Mouse (Mus musculus): ENCODE data around the gene Nodal. TPM values are rescaled to one million over a fixed set of nuclear protein-coding genes. Genes with fewer than 3 reads are reported as not detected.
"Not testable (repeated sequence)": the region's sequence is repeated elsewhere in the genome, so short reads cannot be mapped to it uniquely, and the experiment has no call there.

Nodal gene
- polyA plus RNA-seq, 1 experiment from 2014 or later = not detected

DNA sequence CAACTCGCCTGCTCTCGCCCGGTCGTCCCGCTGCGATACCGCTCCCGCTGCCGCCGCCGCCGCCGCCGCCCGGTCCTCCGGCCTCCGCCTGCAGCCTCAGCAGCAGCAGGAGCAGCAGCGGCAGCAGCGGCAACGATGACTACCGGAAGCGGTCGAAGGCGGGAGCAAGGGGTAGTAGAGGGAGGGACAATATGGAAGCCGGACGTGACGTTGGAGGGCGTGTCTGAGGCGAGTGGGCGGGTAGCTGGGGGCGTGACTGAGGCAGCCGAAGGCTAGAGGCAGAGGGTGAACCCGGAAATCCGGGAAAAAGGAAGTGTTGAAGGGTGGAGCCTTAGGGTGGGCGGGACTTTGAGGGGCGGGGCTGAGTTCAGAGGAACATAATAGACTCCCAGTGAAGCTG lies 34.9 kb downstream of the Nodal start, which contains the start of gene Eif4ebp2:
Eif4ebp2 (minus strand) TSS at position 17 of the 400 bp plus-strand sequence.
- peak within 1 kb of the TSS; percentile 94 for H3K9ac ChIP-seq
- H3K4me3 ChIP-seq = peak within 1 kb of the TSS; percentile 96
- H3K4me1 ChIP-seq (replicated peaks) = peaks cover 35% of the 10 kb centered on the region
- peaks cover 12% of the 10 kb centered on the region for H3K36me3 ChIP-seq
- no peaks in the 10 kb centered on the region for H3K27me3 ChIP-seq (replicated peaks)
- peak within 1 kb of the TSS; percentile 77 for H3K27ac ChIP-seq (ENCODE audit: poor library complexity, severe bottlenecking)
- peaks cover 4% of the 10 kb centered on the region; the same call in 1 of the 2 replicates for H3K9me3 ChIP-seq (replicated peaks)
- peak within 1 kb of the TSS; percentile 88 for H3K4me2 ChIP-seq
- ATAC-seq (ENCODE audit: insufficient number of reproducible peaks, low FRiP score) = peak; percentile 98
- 0% methylated on average over 32 of the region's 36 CpGs for WGBS

DNA sequence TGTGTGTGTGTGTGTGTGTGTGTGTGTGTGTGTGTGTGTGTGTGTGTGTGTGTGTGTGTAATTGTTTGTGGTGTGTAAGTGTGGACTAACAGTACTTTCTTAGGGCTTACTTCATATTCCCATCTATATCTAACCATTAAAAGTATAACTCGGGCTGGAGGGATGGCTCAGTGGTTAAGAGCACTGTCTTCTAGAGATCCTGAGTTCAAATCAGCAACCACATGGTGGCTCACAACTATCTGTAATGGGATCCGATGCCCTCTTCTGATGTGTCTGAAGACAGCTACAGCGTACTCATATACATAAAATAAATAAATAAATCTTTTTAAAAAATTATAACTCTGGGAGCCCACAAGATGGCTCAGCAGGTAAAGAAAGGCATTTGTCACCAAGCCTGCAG lies 35.4 kb downstream of the Nodal start:
- Histone ChIP-seq H3K4me1 (replicated peaks) (peaks cover 30% of the 10 kb centered on the region), H3K4me2 (peak overlapping the region; percentile 88), H3K4me3 (peak overlapping the region; percentile 96)
- H3K36me3 ChIP-seq; ATAC-seq (ENCODE audit: insufficient number of reproducible peaks, low FRiP score); H3K27ac ChIP-seq (ENCODE audit: poor library complexity, severe bottlenecking); H3K9ac ChIP-seq; H3K9me3 ChIP-seq (replicated peaks); H3K27me3 ChIP-seq (replicated peaks): not testable (repeated sequence)
- WGBS = 66% methylated on average over 3 of the region's 3 CpGs

DNA sequence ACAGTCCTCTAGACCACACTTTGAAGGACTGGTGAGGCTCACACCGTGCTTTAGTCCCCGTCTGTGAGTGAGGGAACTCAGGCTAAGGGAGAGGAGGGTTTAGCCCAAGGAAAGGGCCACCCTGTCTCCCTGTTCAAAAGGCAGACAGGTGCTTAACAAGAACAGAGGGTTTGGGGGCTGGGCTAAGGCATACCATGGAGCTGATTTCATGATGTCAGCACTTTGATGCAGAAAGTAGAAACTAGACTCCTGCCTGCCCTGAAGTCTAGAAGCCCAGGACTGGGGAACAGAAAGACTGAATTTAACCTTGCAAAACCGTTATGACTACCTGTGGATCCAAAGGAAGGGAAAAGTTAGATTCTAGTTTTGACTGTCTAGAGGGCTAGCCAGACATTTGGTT lies 39.4 kb downstream of the Nodal start:
- Histone ChIP-seq H3K36me3 (no peaks in the 10 kb centered on the region), H3K4me2 (no peak overlapping the region), H3K4me1 (replicated peaks) (no peaks in the 10 kb centered on the region), H3K9me3 (replicated peaks) (peaks cover 4% of the 10 kb centered on the region; the same call in 1 of the 2 replicates), H3K4me3 (no peak overlapping the region), H3K9ac (no peak overlapping the region), H3K27ac (ENCODE audit: poor library complexity, severe bottlenecking) (no peak overlapping the region), H3K27me3 (replicated peaks) (no peaks in the 10 kb centered on the region)
- ATAC-seq (ENCODE audit: insufficient number of reproducible peaks, low FRiP score) = no peak
- 49% methylated on average over 3 of the region's 3 CpGs for WGBS

DNA sequence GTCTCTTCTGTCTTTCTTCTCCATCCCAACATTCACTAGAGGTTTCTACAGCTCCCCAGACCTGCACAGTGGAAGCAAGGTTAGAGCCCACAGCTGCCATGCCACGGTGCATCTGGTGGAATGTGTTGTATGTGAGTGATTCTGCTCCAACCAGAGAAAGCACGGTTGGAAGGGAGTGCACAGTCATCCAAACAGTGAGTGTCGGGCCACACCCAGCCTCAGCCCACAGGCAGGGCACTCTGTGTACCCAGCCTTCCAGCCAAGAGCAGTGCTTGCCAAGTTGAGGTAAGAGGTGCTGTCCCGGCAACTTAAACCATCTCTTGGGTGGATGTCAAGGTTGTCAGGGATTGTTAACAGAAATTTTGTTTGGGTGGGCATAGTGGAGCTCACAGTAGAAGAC lies 47.2 kb downstream of the Nodal start:
- Histone ChIP-seq H3K9ac (no peak overlapping the region), H3K27me3 (replicated peaks) (no peaks in the 10 kb centered on the region), H3K36me3 (no peaks in the 10 kb centered on the region), H3K27ac (ENCODE audit: poor library complexity, severe bottlenecking) (no peak overlapping the region), H3K9me3 (replicated peaks) (no peaks in the 10 kb centered on the region), H3K4me3 (no peak overlapping the region), H3K4me1 (replicated peaks) (no peaks in the 10 kb centered on the region), H3K4me2 (no peak overlapping the region)
- ATAC-seq (ENCODE audit: insufficient number of reproducible peaks, low FRiP score) = peak; percentile 78
- 79% methylated on average over 4 of the region's 4 CpGs for WGBS

DNA sequence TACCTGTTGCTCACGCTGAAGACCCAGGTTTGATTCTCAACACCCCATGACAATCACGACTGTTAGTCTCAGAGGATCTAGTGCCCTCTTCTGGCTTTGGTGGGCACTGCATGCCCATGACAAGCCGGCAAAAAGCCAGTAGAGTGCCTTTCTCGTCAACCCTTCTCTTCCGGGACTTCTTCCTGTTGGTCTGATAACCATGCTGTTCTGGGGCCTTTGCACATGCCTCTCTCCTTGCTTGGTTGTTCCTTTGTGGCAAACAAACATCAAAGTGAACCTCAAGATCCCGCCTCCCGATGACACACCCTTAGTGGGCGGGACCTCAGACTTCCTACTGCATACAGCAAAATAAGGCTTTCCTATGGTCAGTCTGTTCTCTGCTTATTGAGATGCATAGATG lies 48.5 kb downstream of the Nodal start:
- no peak for ATAC-seq (ENCODE audit: insufficient number of reproducible peaks, low FRiP score)
- Histone ChIP-seq H3K27me3 (replicated peaks) (no peaks in the 10 kb centered on the region), H3K9me3 (replicated peaks) (no peaks in the 10 kb centered on the region), H3K9ac (no peak overlapping the region), H3K4me1 (replicated peaks) (no peaks in the 10 kb centered on the region), H3K4me3 (no peak overlapping the region), H3K36me3 (no peaks in the 10 kb centered on the region), H3K27ac (ENCODE audit: poor library complexity, severe bottlenecking) (no peak overlapping the region), H3K4me2 (no peak overlapping the region)
- 57% methylated on average over 8 of the region's 8 CpGs for WGBS

DNA sequence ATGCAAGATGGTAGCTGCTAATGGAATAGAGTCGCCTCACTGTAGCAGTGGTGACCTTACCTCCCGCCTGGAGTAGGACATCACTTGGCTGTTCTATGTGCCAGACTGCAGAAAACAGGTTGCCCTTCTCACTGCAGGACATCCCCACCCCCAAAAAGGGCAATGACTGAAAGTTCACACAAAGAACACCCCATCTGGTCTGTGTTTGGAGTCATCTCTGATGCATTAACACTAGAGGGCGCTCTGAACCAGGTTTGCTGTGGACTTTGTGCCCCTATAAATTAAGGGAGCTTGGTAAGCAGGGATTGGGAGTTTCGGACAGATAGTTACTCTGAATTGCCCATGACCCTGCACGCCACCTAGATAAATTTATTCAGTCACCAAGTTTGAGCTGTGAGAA lies 49.1 kb downstream of the Nodal start:
- no peaks in the 10 kb centered on the region for H3K36me3 ChIP-seq
- H3K27ac ChIP-seq (ENCODE audit: poor library complexity, severe bottlenecking) = no peak overlapping the region
- no peak for ATAC-seq (ENCODE audit: insufficient number of reproducible peaks, low FRiP score)
- H3K27me3 ChIP-seq (replicated peaks) = no peaks in the 10 kb centered on the region
- H3K4me1 ChIP-seq (replicated peaks) = no peaks in the 10 kb centered on the region
- no peak overlapping the region for H3K4me3 ChIP-seq
- WGBS = 30% methylated on average over 5 of the region's 5 CpGs
- H3K4me2 ChIP-seq = no peak overlapping the region
- H3K9ac ChIP-seq = no peak overlapping the region
- H3K9me3 ChIP-seq (replicated peaks) = no peaks in the 10 kb centered on the region

DNA sequence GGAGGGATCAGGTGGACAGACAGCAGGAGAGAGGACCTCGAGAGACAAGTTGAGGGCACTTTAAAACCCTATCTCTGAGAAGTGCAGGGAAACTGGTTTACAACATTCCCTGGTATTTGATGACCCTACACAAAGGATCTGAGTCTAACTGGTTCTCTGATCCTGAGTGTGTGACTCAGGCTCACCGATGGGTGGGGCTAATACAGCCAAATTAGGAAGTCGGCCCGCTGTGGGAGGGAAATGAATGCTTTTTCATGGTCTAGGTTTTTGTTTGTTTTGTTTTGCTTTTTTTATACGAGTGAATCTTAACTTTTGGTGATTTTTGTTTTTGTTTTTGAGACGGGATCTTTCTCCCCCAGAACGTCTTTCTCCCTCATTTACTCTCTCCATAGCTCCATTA lies 51.1 kb downstream of the Nodal start:
- no peak overlapping the region for H3K4me3 ChIP-seq
- peaks cover 4% of the 10 kb centered on the region for H3K4me1 ChIP-seq (replicated peaks)
- ATAC-seq (ENCODE audit: insufficient number of reproducible peaks, low FRiP score) = no peak
- no peaks in the 10 kb centered on the region for H3K9me3 ChIP-seq (replicated peaks)
- 58% methylated on average over 7 of the region's 7 CpGs for WGBS
- no peak overlapping the region for H3K9ac ChIP-seq
- H3K4me2 ChIP-seq = no peak overlapping the region
- no peaks in the 10 kb centered on the region for H3K27me3 ChIP-seq (replicated peaks)
- no peaks in the 10 kb centered on the region for H3K36me3 ChIP-seq
- H3K27ac ChIP-seq (ENCODE audit: poor library complexity, severe bottlenecking) = no peak overlapping the region

- Histone ChIP-seq H3K4me3 (no peak overlapping the region), H3K36me3 (no peaks in the 10 kb centered on the region), H3K27me3 (replicated peaks) (no peaks in the 10 kb centered on the region), H3K4me1 (replicated peaks) (peaks cover 24% of the 10 kb centered on the region), H3K9ac (no peak overlapping the region), H3K9me3 (replicated peaks) (no peaks in the 10 kb centered on the region), H3K4me2 (0 out of 2 replicates have a peak overlapping the region, but pooled peaks have one; percentile 2), H3K27ac (ENCODE audit: poor library complexity, severe bottlenecking) (peak overlapping the region; percentile 78)
- 36% methylated on average over 3 of the region's 3 CpGs for WGBS
- no peak for ATAC-seq (ENCODE audit: insufficient number of reproducible peaks, low FRiP score)
Measured at GRCm38 (mm10) chr10:61473640-61474039, 55.9 kb downstream of the Nodal start.

- Histone ChIP-seq H3K4me3 (no peak overlapping the region), H3K4me1 (replicated peaks) (peaks cover 24% of the 10 kb centered on the region), H3K9ac (no peak overlapping the region), H3K27me3 (replicated peaks) (no peaks in the 10 kb centered on the region), H3K27ac (ENCODE audit: poor library complexity, severe bottlenecking) (peak overlapping the region; percentile 78), H3K4me2 (no peak overlapping the region), H3K9me3 (replicated peaks) (no peaks in the 10 kb centered on the region), H3K36me3 (no peaks in the 10 kb centered on the region)
- 74% methylated on average over 1 of the region's 1 CpGs for WGBS
- ATAC-seq (ENCODE audit: insufficient number of reproducible peaks, low FRiP score) = no peak
Measured at GRCm38 (mm10) chr10:61474344-61474743, 56.6 kb downstream of the Nodal start.

Other genes starting within 250 kb of the Nodal start
- not detected in 2 replicates for gene Tbata, start 246.0 kb upstream of the Nodal start, polyA plus RNA-seq (2016; fragmentation: Nextera tagmentation; extraction: Ambion mirVana)
- gene Adamts14, start 144.5 kb upstream of the Nodal start, polyA plus RNA-seq (2016; fragmentation: Nextera tagmentation; extraction: Ambion mirVana) = 1.1 and 1.2 TPM in 2 replicates
- gene Prf1, start 120.1 kb upstream of the Nodal start, polyA plus RNA-seq (2016; fragmentation: Nextera tagmentation; extraction: Ambion mirVana) = 0.10 TPM in 1 of 2 replicates, not detected in the other
- gene Pald1, start 34.4 kb upstream of the Nodal start, polyA plus RNA-seq (2016; fragmentation: Nextera tagmentation; extraction: Ambion mirVana) = 33.9 and 37.4 TPM in 2 replicates
- 49.7 and 52.7 TPM in 2 replicates for gene Eif4ebp2, start 34.7 kb downstream of the Nodal start, polyA plus RNA-seq (2016; fragmentation: Nextera tagmentation; extraction: Ambion mirVana)
- 12.6 and 13.3 TPM in 2 replicates for gene Lrrc20, start 57.8 kb downstream of the Nodal start, polyA plus RNA-seq (2016; fragmentation: Nextera tagmentation; extraction: Ambion mirVana)
- 0.05 and 0.06 TPM in 2 replicates for gene Npffr1, start 177.5 kb downstream of the Nodal start, polyA plus RNA-seq (2016; fragmentation: Nextera tagmentation; extraction: Ambion mirVana)
- 130 and 132 TPM in 2 replicates for gene Ppa1, start 230.6 kb downstream of the Nodal start, polyA plus RNA-seq (2016; fragmentation: Nextera tagmentation; extraction: Ambion mirVana)

Data from heart, embryonic 12.5 days (tissue).